Mouse (Mus musculus) megakaryocyte-erythroid progenitor cell, adult 5 weeks (primary cell): Measurements from ENCODE around the gene Dock7. TPM values are rescaled to one million over a fixed set of nuclear protein-coding genes. Genes with fewer than 3 reads are reported as not detected.

Experiments
- polyA plus RNA-seq: library from polyadenylated mRNA; stranded (reverse); fragments of >175 nt; gene quantifications from 2 replicates; pipeline ENCODE4 v1.2.3, GENCODE M21; 2012

Gene Dock7
- polyA plus RNA-seq, result 2.1 and 3.0 TPM in 2 replicates

GRCm38 (mm10) chr4:99120211-99121122, at the start of gene Dock7:
Gene Dock7 (minus strand): TSS chr4:99120915.

DNA sequence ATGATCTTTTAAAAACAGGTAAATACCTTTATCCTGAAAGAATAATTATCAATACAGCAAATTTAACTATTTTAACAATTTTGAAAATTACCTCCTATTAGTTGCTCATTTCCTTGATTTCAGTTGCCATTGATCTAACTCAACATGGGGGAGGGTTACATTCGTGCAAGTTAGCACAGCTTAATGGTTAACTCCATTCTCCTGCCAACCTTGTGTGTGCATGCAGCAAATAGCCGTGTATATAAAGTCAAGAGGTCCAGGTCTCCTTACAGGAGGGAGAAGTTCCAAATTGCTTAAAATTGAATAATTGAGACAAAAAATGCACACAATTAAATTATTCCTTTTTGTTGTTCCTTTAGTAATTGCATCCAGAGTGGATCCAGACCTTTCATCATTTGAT, 90.0 kb downstream of the Dock7 start, which contains the start of gene Angptl3:
TSS of gene Angptl3 (plus strand) at position 269 of the 400 bp plus-strand sequence.

DNA sequence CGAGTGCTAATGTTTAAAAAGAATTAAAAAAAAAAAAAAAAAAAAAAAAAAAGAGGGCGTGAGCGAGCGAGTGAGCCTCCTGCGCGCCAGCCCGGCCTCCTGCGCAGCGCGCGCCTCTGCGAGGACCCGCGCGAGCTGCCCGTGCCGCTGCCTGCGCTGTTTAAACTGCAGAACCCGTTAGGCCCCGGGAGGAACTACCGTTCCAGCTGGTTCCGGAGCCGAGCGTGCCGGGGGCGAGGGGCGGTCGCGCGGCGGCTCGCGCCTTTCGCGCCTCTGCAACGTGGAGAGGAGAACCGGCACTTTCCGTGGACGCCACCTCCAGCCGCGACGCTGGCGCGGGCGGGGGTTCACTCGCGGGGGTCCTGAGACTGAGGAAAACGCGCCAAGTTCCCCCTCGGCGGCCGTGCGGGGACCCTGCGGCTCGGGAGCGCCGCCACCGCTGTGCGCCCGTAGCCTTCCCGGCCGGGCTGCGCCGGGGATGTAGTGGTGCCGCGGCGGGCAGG, 197.1 kb downstream of the Dock7 start, which contains the start of gene Usp1:
TSS of gene Usp1 (plus strand) at position 243 of the 503 bp plus-strand sequence.

Other genes with a start within 250 kb of the Dock7 start
- gene Usp1, start 197.1 kb downstream of the Dock7 start, polyA plus RNA-seq, result 472 TPM in 2 replicates
- gene Angptl3, start 90.0 kb downstream of the Dock7 start, polyA plus RNA-seq, result 0.21 and 0.50 TPM in 2 replicates
- 0.70 and 1.2 TPM in 2 replicates for gene Atg4c, start 73.0 kb upstream of the Dock7 start, polyA plus RNA-seq
- gene Gm12689, start 175.0 kb upstream of the Dock7 start, polyA plus RNA-seq, result 0.07 and 0.61 TPM in 2 replicates